Mouse (Mus musculus): ENCODE measurements at regions not wholly inside any gene's neighbourhood (a gene's known extent, or its start where the extent isn't known, plus 50 kb on each side); places are given as distances from the start of the nearest gene placed in this dataset.

- no peak for DNase-seq
These were observed 777.8 kb downstream of the Kcnj2 start for GRCm38 (mm10) chr11:111843728-111844258.

- DNase-seq: no peak
These were observed 778.5 kb downstream of the Kcnj2 start for GRCm38 (mm10) chr11:111844382-111845027.

GRCm38 (mm10) chr11:111857288-111857687 is 791.3 kb downstream of the Kcnj2 start:
- no peak for DNase-seq

GRCm38 (mm10) chr11:111858111-111858510 is 792.1 kb downstream of the Kcnj2 start:
- DNase-seq: no peak

GRCm38 (mm10) chr11:111865143-111865542 is 799.2 kb downstream of the Kcnj2 start:
- DNase-seq: no peak

GRCm38 (mm10) chr11:111875406-111875805 is 809.4 kb downstream of the Kcnj2 start:
- no peak for DNase-seq

- peak; percentile 18 for DNase-seq
These were observed 814.2 kb downstream of the Kcnj2 start for GRCm38 (mm10) chr11:111880146-111880545.

- DNase-seq: no peak
These were observed 824.1 kb downstream of the Kcnj2 start for GRCm38 (mm10) chr11:111890026-111890425.

GRCm38 (mm10) chr11:111893861-111894260 is 827.9 kb downstream of the Kcnj2 start:
- DNase-seq: no peak

GRCm38 (mm10) chr11:111895221-111896200 is 829.5 kb downstream of the Kcnj2 start:
- no peak for DNase-seq

GRCm38 (mm10) chr11:111897001-111897400 is 831.0 kb downstream of the Kcnj2 start:
- DNase-seq: no peak

GRCm38 (mm10) chr11:111904086-111904485 is 838.1 kb downstream of the Kcnj2 start:
- no peak for DNase-seq

GRCm38 (mm10) chr11:111913891-111914290 is 847.9 kb downstream of the Kcnj2 start:
- DNase-seq: no peak

- no peak for DNase-seq
These were observed 855.7 kb upstream of the Sox9 start for GRCm38 (mm10) chr11:111926336-111926735.

GRCm38 (mm10) chr11:111929366-111929765 is 852.7 kb upstream of the Sox9 start:
- DNase-seq: no peak

- no peak for DNase-seq
These were observed 850.0 kb upstream of the Sox9 start for GRCm38 (mm10) chr11:111932052-111932451.

GRCm38 (mm10) chr11:111944282-111944681 is 837.7 kb upstream of the Sox9 start:
- DNase-seq: no peak

GRCm38 (mm10) chr11:111945806-111946205 is 836.2 kb upstream of the Sox9 start:
- no peak for DNase-seq

GRCm38 (mm10) chr11:111947671-111948070 is 834.4 kb upstream of the Sox9 start:
- no peak for DNase-seq

GRCm38 (mm10) chr11:111953421-111953820 is 828.6 kb upstream of the Sox9 start:
- DNase-seq: no peak

- DNase-seq: no peak
These were observed 824.2 kb upstream of the Sox9 start for GRCm38 (mm10) chr11:111957721-111958287.

GRCm38 (mm10) chr11:111961047-111961837 is 820.8 kb upstream of the Sox9 start:
- no peak for DNase-seq

Measured in gastrocnemius, postnatal 25 days (tissue).